Mouse (Mus musculus) limb, embryonic 14.5 days (tissue): ENCODE measurements around the gene Ccdc69. TPM values are rescaled to one million over a fixed set of nuclear protein-coding genes. Genes with fewer than 3 reads are reported as not detected.

Experiments used
- ATAC-seq: fragments of 200-750 bp; cut with Nextera tagmentation; 2 replicates; pipeline ENCODE4 v1.8.0; 2017; ENCODE audit warnings: low read depth, moderate number of reproducible peaks, moderate TSS enrichment; ENCODE audit not compliant: low FRiP score
- DNase-seq: peaks from one replicate; pipeline ENCODE4 v3.0.0-alpha.2; 2015; ENCODE audit warnings: low spot score
- H3K27ac ChIP-seq: fragments of 300-500 bp; sonication (generic); replicated peaks from 2 replicates; pipeline ENCODE4 v1.5.1; 2014; ENCODE audit warnings: low read depth, mild to moderate bottlenecking, low read length, moderate library complexity, mixed read lengths
- H3K27me3 ChIP-seq: fragments of 300-500 bp; sonication (generic); 2 replicates; pipeline ENCODE4 v1.6.1; 2014; ENCODE audit warnings: low read length, mixed read lengths; ENCODE audit not compliant: control insufficient read depth, insufficient read depth
- H3K36me3 ChIP-seq: fragments of 300-500 bp; sonication (generic); 2 replicates; pipeline ENCODE4 v1.6.1; 2014; ENCODE audit warnings: mild to moderate bottlenecking, low read length, moderate library complexity, mixed read lengths; ENCODE audit not compliant: control insufficient read depth, insufficient read depth
- H3K4me1 ChIP-seq: fragments of 300-500 bp; sonication (generic); 2 replicates; pipeline ENCODE4 v1.6.1; 2014; ENCODE audit warnings: antibody characterized with exemption, low read length, mixed read lengths; ENCODE audit not compliant: control insufficient read depth, insufficient read depth
- H3K4me2 ChIP-seq: fragments of 300-500 bp; sonication (generic); replicated peaks from 2 replicates; pipeline ENCODE4 v1.6.1; 2014; ENCODE audit warnings: low read depth, mild to moderate bottlenecking, low read length, moderate library complexity; ENCODE audit not compliant: severe bottlenecking
- H3K4me3 ChIP-seq: fragments of 300-500 bp; sonication (generic); replicated peaks from 2 replicates; pipeline ENCODE4 v1.5.1; 2014; ENCODE audit warnings: low read length
- H3K9ac ChIP-seq: fragments of 300-500 bp; sonication (generic); 2 replicates; pipeline ENCODE4 v1.6.1; 2014; ENCODE audit warnings: mild to moderate bottlenecking, low read depth, low read length, moderate library complexity; ENCODE audit not compliant: severe bottlenecking
- H3K9me3 ChIP-seq: fragments of 300-500 bp; sonication (generic); 2 replicates; pipeline ENCODE4 v1.6.1; 2016; ENCODE audit warnings: low read length; ENCODE audit not compliant: control insufficient read depth
- POLR2A ChIP-seq: fragments of 200-500 bp; IDR thresholded peaks from 2 replicates; pipeline ENCODE4 v1.8.0; 2012; ENCODE audit warnings: inconsistent platforms, mild to moderate bottlenecking, moderate library complexity, borderline replicate concordance; ENCODE audit not compliant: insufficient read depth, insufficient read length; ENCODE audit errors: extremely low read depth
- WGBS: fragments of 180-500 bp; shearing (Covaris S2); extraction: QIAGEN DNeasy Blood & Tissue Kit; methylation state at CpG from one replicate; pipeline ENCODE4 v1.1.7; 2014; 5-methylcytosine and 5-hydroxymethylcytosine counted together
- polyA plus RNA-seq, 2 experiments: library from polyadenylated mRNA; depleted of rRNA in 1 of 2; stranded (reverse) in 1 of 2; unstranded in 1 of 2; fragments of >200 nt; fragmentation: Nextera tagmentation in 1 of 2; extraction: Ambion mirVana in 1 of 2; gene quantifications; 2 replicates each; pipeline versions ENCODE4 v1.2.1 to v1.2.3; 2012 to 2014

The Ccdc69 gene
- polyA plus RNA-seq, 2 experiments = 1.1 to 1.6 TPM

GRCm38 (mm10) chr11:55102015-55102414, 24.1 kb upstream of the Ccdc69 start:
- ATAC-seq (no peak), DNase-seq (no peak)
- Histone ChIP-seq H3K36me3 (no peaks in the 10 kb centered on the region), H3K27ac (no peak overlapping the region), H3K4me1 (no peaks in the 10 kb centered on the region), H3K4me3 (no peak overlapping the region), H3K9me3 (no peaks in the 10 kb centered on the region), H3K9ac (no peak overlapping the region), H3K27me3 (no peaks in the 10 kb centered on the region), H3K4me2 (no peak overlapping the region)
- 82% methylated on average over 3 of the region's 3 CpGs for whole genome bisulfite sequencing
- TF ChIP-seq POLR2A = no peak

- H3K9me3 ChIP-seq = no peaks in the 10 kb centered on the region
- WGBS = 54% methylated on average over 4 of the region's 4 CpGs
- H3K27me3 ChIP-seq = no peaks in the 10 kb centered on the region
- ATAC-seq = no peak
- no peak for TF ChIP-seq POLR2A
- no peak for DNase-seq
- H3K9ac ChIP-seq = no peak overlapping the region
- H3K4me2 ChIP-seq = no peak overlapping the region
- H3K4me1 ChIP-seq = no peaks in the 10 kb centered on the region
- H3K27ac ChIP-seq = no peak overlapping the region
- H3K36me3 ChIP-seq = no peaks in the 10 kb centered on the region
- H3K4me3 ChIP-seq = no peak overlapping the region
Measured at GRCm38 (mm10) chr11:55099868-55100267, 21.9 kb upstream of the Ccdc69 start.

GRCm38 (mm10) chr11:55099019-55099771, 21.3 kb upstream of the Ccdc69 start:
- H3K36me3 ChIP-seq = no peaks in the 10 kb centered on the region
- 96% methylated on average over 8 of the region's 8 CpGs for WGBS
- no peak overlapping the region for H3K4me2 ChIP-seq
- no peaks in the 10 kb centered on the region for H3K27me3 ChIP-seq
- DNase-seq = no peak
- no peaks in the 10 kb centered on the region for H3K4me1 ChIP-seq
- ATAC-seq = no peak
- H3K27ac ChIP-seq = no peak overlapping the region
- no peaks in the 10 kb centered on the region for H3K9me3 ChIP-seq
- TF ChIP-seq POLR2A = no peak
- H3K4me3 ChIP-seq = no peak overlapping the region
- H3K9ac ChIP-seq = no peak overlapping the region

GRCm38 (mm10) chr11:55098189-55098915, 20.4 kb upstream of the Ccdc69 start:
- no peaks in the 10 kb centered on the region for H3K36me3 ChIP-seq
- peak overlapping the region; percentile 53 for H3K4me3 ChIP-seq
- peak overlapping the region; percentile 62 for H3K9ac ChIP-seq
- no peak for DNase-seq
- TF ChIP-seq POLR2A = no peak
- no peaks in the 10 kb centered on the region for H3K9me3 ChIP-seq
- peak overlapping the region; percentile 58 for H3K4me2 ChIP-seq
- H3K4me1 ChIP-seq = no peaks in the 10 kb centered on the region
- H3K27me3 ChIP-seq = no peaks in the 10 kb centered on the region
- H3K27ac ChIP-seq = no peak overlapping the region
- ATAC-seq = no peak
- 15% methylated on average over 24 of the region's 24 CpGs for WGBS

- 0 out of 2 replicates have a peak, but pooled peaks have one; percentile 63 for TF ChIP-seq POLR2A
- DNase-seq = peak; percentile 96
- WGBS = 2% methylated on average over 41 of the region's 45 CpGs
Measured at GRCm38 (mm10) chr11:55097463-55098188, 19.7 kb upstream of the Ccdc69 start, which contains the start of gene Gm2a. TSS of gene Gm2a (plus strand) at chr11:55098115.

More at GRCm38 (mm10) chr11:55097463-55098188, 19.7 kb upstream of the Ccdc69 start, which contains the start of gene Gm2a:
- Histone ChIP-seq H3K4me3 (peak within 1 kb of the TSS; percentile 53), H3K4me1 (no peaks in the 10 kb centered on the region), H3K9ac (peak within 1 kb of the TSS; percentile 62), H3K27me3 (no peaks in the 10 kb centered on the region), H3K36me3 (no peaks in the 10 kb centered on the region), H3K27ac (peak within 1 kb of the TSS; percentile 58), H3K9me3 (no peaks in the 10 kb centered on the region), H3K4me2 (peak within 1 kb of the TSS; percentile 58)
- ATAC-seq = peak; percentile 98
